Mouse (Mus musculus) testis, adult 2 months (tissue): ENCODE results near the gene Atxn1.

Experiments used
- CTCF ChIP-seq: fragments of 200-500 bp; IDR thresholded peaks from 2 replicates; pipeline ENCODE4 v1.5.1; 2012; ENCODE audit warnings: low read depth, mild to moderate bottlenecking, inconsistent platforms, low read length, moderate library complexity; ENCODE audit not compliant: control insufficient read depth, insufficient read depth, insufficient replicate concordance
- POLR2A ChIP-seq: fragments of 200-500 bp; IDR thresholded peaks from 2 replicates; pipeline ENCODE4 v1.6.1; 2012; ENCODE audit warnings: low read depth, mild to moderate bottlenecking, inconsistent platforms, low read length, moderate library complexity; ENCODE audit not compliant: control insufficient read depth

- TF ChIP-seq POLR2A = no peak
- TF ChIP-seq CTCF = no peak
Observed at GRCm38 (mm10) chr13:45562011-45562410, 402.8 kb downstream of the Atxn1 start.
